Mouse (Mus musculus) liver, postnatal 0 days (tissue): ENCODE results near the gene Sumo1. TPM values are rescaled to one million over a fixed set of nuclear protein-coding genes. Genes with fewer than 3 reads are reported as not detected.
"Not testable (repeated sequence)": the region's sequence is repeated elsewhere in the genome, so short reads cannot be mapped to it uniquely, and the experiment has no call there.

Experiments used
- ATAC-seq: fragments of 200-750 bp; cut with Nextera tagmentation; 2 replicates; pipeline ENCODE4 v1.8.0; 2017; ENCODE audit warnings: mild to moderate bottlenecking, moderate library complexity
- DNase-seq: peaks from one replicate; pipeline ENCODE4 v3.0.0-alpha.2; 2016
- H3K27ac ChIP-seq: fragments of 300-500 bp; sonication (generic); 2 replicates; pipeline ENCODE4 v1.5.1; 2014; ENCODE audit warnings: antibody characterized with exemption, moderate library complexity, mild to moderate bottlenecking, low read depth
- H3K27me3 ChIP-seq: fragments of 300-500 bp; sonication (generic); 2 replicates; pipeline ENCODE4 v1.6.1; 2014; ENCODE audit warnings: low read length, control low read depth, mixed read lengths; ENCODE audit not compliant: insufficient read depth
- H3K36me3 ChIP-seq: fragments of 300-500 bp; sonication (generic); replicated peaks from 2 replicates; pipeline ENCODE4 v1.6.1; 2014; ENCODE audit warnings: mild to moderate bottlenecking, control low read depth, low read length, moderate library complexity, mixed read lengths; ENCODE audit not compliant: insufficient read depth
- H3K4me1 ChIP-seq: fragments of 300-500 bp; sonication (generic); 2 replicates; pipeline ENCODE4 v1.6.1; 2014; ENCODE audit warnings: antibody characterized with exemption, mild to moderate bottlenecking, control low read depth; ENCODE audit not compliant: insufficient read depth
- H3K4me2 ChIP-seq: fragments of 300-500 bp; sonication (generic); 2 replicates; pipeline ENCODE4 v1.6.1; 2014; ENCODE audit warnings: low read depth, mild to moderate bottlenecking, low read length, moderate library complexity, mixed read lengths
- H3K4me3 ChIP-seq: fragments of 300-500 bp; sonication (generic); 2 replicates; pipeline ENCODE4 v1.5.1; 2014; ENCODE audit warnings: low read depth, low read length
- H3K9ac ChIP-seq: fragments of 300-500 bp; sonication (generic); replicated peaks from 2 replicates; pipeline ENCODE4 v1.6.1; 2014; ENCODE audit warnings: mild to moderate bottlenecking, moderate library complexity
- H3K9me3 ChIP-seq: fragments of 300-500 bp; sonication (generic); 2 replicates; pipeline ENCODE4 v1.6.1; 2016; ENCODE audit warnings: mild to moderate bottlenecking, control low read depth, low read length, mixed read lengths
- CTCF ChIP-seq: sonication (generic); IDR thresholded peaks from 2 replicates; pipeline ENCODE4 v1.5.1; 2016; ENCODE audit warnings: antibody characterized with exemption, low read depth
- EP300 ChIP-seq: IDR thresholded peaks from 2 replicates; pipeline ENCODE4 v1.6.1; 2016; ENCODE audit warnings: antibody characterized with exemption, low read depth, mild to moderate bottlenecking
- WGBS: fragments of 180-500 bp; shearing (Covaris S2); extraction: QIAGEN DNeasy Blood & Tissue Kit; methylation state at CpG from one replicate; pipeline ENCODE4 v1.1.7; 2014; ENCODE audit not compliant: insufficient replicate concordance; 5-methylcytosine and 5-hydroxymethylcytosine counted together
- polyA plus RNA-seq: library from polyadenylated mRNA; unstranded; fragments of >200 nt; fragmentation: Nextera tagmentation; extraction: Ambion mirVana; gene quantifications from 2 replicates; pipeline ENCODE4 v1.2.1, GENCODE M21; 2015

The Sumo1 gene
- polyA plus RNA-seq, 1 experiment from 2014 or later = 97.3 TPM

DNA sequence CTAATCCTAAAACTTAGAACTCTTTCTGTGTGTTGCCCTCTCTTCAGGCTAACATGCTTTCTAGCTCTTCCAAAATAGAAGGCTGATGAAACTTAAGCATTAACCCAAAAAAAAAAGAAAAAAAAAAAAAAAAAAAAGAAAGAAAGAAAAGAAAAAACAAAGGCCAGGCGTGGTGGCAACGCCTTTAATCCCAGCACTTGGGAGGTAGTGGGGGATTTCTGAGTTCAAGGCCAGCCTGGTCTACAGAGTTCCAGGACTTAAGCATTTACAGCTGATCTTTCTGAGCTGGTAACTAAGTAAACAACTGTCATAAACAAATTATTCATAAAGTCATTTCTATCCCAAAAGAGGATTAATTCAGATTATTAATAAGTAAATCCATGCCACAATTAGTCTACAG lies 1.8 kb downstream of the Sumo1 start:
- 0 out of 2 replicates have a peak, but pooled peaks cover 3% of the 10 kb centered on the region for H3K36me3 ChIP-seq
- no peak for ATAC-seq
- TF ChIP-seq EP300 (no peak), CTCF (no peak)
- no peak overlapping the region for H3K27ac ChIP-seq
- H3K9ac ChIP-seq = no peak overlapping the region
- 77% methylated on average over 2 of the region's 2 CpGs for WGBS
- H3K4me3 ChIP-seq = 0 out of 2 replicates have a peak overlapping the region, but pooled peaks have one; percentile 93
- H3K9me3 ChIP-seq = no peaks in the 10 kb centered on the region
- no peak for DNase-seq
- H3K4me2 ChIP-seq = peak overlapping the region; percentile 69
- peaks cover 18% of the 10 kb centered on the region for H3K4me1 ChIP-seq
- no peaks in the 10 kb centered on the region for H3K27me3 ChIP-seq

DNA sequence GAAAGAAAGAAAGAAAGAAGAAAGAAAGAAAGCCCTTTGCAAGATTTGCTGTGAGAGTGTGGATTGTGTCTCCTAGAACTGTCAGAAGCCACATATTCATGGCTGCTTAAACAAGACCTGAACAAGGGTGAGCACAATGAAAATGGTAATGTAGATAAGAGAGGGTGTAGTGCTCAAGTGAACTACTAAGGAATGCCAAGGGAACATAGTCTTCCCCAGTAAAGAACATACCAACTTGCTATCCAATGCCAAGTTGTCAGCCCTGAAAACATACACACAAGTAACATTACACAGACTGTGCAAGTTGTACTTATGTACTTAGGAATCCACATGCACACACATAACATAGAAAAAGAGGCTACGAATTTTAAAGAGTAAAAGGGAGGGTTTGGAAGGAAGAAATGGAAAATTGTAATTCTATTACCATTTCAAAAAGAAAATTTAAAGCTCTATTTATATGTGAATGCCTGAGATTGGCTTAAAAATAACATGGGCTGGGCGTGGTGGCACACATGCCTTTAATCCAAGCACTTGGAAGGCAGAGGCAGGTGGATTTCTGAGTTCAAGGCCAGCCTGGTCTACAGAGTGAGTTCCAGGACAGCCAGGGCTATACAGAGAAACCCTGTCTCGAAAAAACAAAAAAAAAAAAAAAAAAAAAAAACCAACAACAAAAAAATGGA lies 7.0 kb downstream of the Sumo1 start:
- Histone ChIP-seq H3K27ac (no peak overlapping the region), H3K4me1 (peaks cover 10% of the 10 kb centered on the region), H3K27me3 (no peaks in the 10 kb centered on the region), H3K9ac (no peak overlapping the region), H3K9me3 (no peaks in the 10 kb centered on the region), H3K4me2 (no peak overlapping the region), H3K4me3 (no peak overlapping the region), H3K36me3 (0 out of 2 replicates have a peak, but pooled peaks cover 3% of the 10 kb centered on the region)
- ATAC-seq (no peak), DNase-seq (no peak)
- WGBS = 79% methylated on average over 2 of the region's 3 CpGs
- TF ChIP-seq EP300 (no peak), CTCF (no peak)

DNA sequence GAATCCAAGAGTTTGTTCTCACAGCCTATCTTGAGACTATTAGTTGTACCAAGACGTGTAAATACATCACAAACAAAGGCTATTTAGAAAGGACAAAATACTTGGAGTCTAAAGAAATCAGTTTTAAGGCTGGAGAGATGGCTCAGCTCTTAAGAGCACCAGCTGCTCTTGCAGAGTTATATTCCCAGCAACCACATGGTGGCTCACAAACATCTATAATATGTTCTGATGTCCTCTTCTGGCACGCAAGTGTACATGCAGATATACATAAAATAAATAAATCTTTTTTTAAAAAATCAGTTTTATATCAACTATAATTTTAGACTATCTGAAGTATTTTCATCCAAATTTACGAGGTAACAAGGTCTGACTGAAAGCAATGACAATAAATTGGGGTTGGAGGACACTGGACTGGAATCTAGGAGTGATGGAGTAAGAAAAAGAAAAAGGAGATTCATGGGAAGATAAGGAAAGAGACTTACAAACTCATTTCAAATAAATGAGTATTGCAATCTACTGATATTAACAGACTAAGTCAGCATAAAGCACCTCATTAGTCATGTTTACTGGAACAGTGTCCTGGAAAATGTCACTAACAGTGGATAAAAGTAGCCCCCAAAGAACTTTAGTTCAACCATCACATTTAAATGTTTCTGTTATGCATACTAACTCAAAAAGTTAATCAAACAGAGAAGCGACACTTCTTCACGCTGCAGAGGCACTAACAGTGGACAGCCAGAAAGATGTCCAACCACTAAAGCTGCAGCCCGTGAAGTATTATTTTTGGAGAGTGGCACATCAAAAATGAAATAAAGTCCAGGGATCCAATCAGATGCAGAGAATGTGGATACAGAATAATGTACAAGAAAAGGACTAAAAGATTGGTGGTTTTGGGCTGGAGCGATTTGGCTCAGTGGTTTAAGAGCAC lies 14.1 kb downstream of the Sumo1 start:
- Histone ChIP-seq H3K4me2 (no peak overlapping the region), H3K27ac (no peak overlapping the region), H3K9ac (no peak overlapping the region), H3K27me3 (no peaks in the 10 kb centered on the region), H3K9me3 (no peaks in the 10 kb centered on the region), H3K4me3 (no peak overlapping the region), H3K36me3 (peaks cover 20% of the 10 kb centered on the region), H3K4me1 (0 out of 2 replicates have a peak, but pooled peaks cover 2% of the 10 kb centered on the region)
- no peak for ATAC-seq
- DNase-seq = no peak
- 85% methylated on average over 7 of the region's 7 CpGs for WGBS
- TF ChIP-seq EP300 (no peak), CTCF (0 out of 2 replicates have a peak, but pooled peaks have one; percentile 13)

DNA sequence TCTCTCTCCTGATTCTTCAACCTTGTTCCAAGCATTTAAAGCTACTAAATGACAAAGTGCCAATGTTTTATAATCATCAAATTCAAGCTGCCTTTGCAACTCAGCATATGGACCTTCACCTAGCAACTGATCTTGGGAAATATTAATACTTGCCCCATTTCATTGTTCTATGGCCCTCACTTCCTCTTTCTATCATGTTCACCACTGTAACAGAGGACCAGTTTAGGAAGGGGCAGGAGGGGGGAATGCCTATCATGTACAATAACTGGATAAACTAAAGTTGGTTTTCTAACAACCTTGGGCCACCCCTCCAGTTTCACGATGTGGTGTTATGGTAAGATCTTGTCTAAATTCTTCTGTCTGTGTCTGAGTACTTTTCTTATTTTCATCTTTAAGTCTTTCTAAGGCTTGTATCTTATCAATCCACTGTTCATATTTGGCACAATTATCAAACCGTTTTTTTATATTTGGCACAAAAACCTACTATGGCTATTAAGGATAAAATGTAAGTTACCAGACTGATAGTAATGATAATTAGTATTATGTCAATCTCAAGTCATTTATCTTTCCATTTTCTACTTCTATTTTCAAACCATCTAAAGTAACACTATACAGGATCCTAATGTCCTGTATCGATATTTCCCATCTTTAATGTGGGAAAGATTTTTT lies 17.3 kb downstream of the Sumo1 start:
- H3K27ac ChIP-seq = no peak overlapping the region
- no peaks in the 10 kb centered on the region for H3K9me3 ChIP-seq
- H3K27me3 ChIP-seq = no peaks in the 10 kb centered on the region
- no peak for DNase-seq
- no peak overlapping the region for H3K4me3 ChIP-seq
- H3K4me2 ChIP-seq = no peak overlapping the region
- no peak for TF ChIP-seq EP300
- TF ChIP-seq CTCF = no peak
- H3K9ac ChIP-seq = no peak overlapping the region
- 80% methylated on average over 3 of the region's 3 CpGs for WGBS
- H3K36me3 ChIP-seq = peaks cover 36% of the 10 kb centered on the region
- H3K4me1 ChIP-seq = no peaks in the 10 kb centered on the region
- ATAC-seq = no peak

DNA sequence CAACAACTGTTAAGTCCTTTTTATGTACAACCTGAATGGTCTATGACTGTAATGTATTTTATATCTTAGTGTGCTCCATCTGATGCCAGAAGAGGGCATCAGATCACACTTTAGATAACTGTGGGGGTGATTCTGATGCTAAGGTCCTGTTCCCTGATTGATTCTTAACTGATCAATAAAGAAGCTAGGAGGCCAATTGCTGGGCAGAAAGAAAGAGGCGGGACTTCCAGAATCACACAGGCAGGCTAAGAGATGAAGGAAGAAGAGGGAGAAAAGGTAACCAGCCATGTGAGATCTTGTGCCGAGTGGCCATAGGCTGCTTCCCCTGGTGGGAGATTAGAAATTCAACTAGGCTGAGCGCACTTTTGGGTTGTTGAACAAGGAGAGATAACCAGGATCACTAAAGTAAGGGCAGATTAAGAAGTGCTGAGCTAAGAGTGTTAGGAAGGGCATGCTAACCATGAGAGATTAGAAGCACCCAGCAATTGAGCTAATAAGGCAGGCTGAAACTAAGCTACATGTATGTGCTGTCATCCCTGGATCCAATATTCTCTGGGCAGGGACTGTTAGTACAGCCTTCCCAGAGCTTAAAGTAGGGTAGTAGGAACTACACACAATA lies 19.3 kb downstream of the Sumo1 start:
- WGBS = 69% methylated on average over 3 of the region's 3 CpGs
- Histone ChIP-seq H3K27me3 (no peaks in the 10 kb centered on the region), H3K27ac (no peak overlapping the region), H3K4me2 (no peak overlapping the region), H3K4me3 (no peak overlapping the region), H3K36me3 (peaks cover 44% of the 10 kb centered on the region), H3K9ac (no peak overlapping the region), H3K9me3 (no peaks in the 10 kb centered on the region), H3K4me1 (no peaks in the 10 kb centered on the region)
- ATAC-seq = peak; percentile 27; the same call in 1 of the 2 replicates
- DNase-seq = no peak
- TF ChIP-seq EP300 = no peak
- no peak for TF ChIP-seq CTCF

DNA sequence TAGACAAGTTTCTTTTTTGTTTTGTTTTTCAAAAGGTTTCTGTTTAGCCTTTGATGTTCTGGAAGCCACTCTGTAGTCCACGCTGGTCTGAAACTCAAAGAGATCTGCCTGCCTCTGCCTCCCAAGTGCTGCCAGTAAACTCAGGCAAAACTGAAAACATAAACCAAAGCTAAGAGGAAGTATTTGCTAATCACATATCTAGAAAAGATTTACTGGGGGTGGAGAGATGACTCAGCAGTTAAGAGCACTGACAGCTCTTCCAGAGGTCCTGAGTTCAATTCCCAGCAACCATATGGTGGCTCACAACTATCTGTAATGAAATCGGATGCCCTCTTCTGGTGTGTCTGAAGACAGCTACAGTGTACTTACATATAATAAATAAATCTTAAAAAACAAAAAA lies 24.1 kb downstream of the Sumo1 start:
- H3K4me3 ChIP-seq, DNase-seq, ATAC-seq, H3K4me1 ChIP-seq, H3K4me2 ChIP-seq, H3K27ac ChIP-seq, H3K27me3 ChIP-seq, H3K9ac ChIP-seq, H3K9me3 ChIP-seq: not testable (repeated sequence)
- WGBS = 83% methylated on average over 2 of the region's 2 CpGs
- H3K36me3 ChIP-seq = peaks cover 43% of the 10 kb centered on the region
